Mouse (Mus musculus) megakaryocyte, embryonic 14.5 days (primary cell): ENCODE data around the gene Gad2.

ENCODE experiments used
- FLI1 ChIP-seq: IDR thresholded peaks from 2 replicates; pipeline ENCODE4 v1.6.1; 2012; ENCODE audit warnings: low read length, inconsistent platforms, mixed read lengths
- GATA1 ChIP-seq: IDR thresholded peaks from 3 replicates; pipeline ENCODE4 v1.6.1; 2012; ENCODE audit warnings: mixed read lengths, low read length, inconsistent platforms, borderline replicate concordance

- TF ChIP-seq GATA1 (no peak), FLI1 (no peak)
Observed at GRCm38 (mm10) chr2:22590206-22590490, 31.9 kb upstream of the Gad2 start.
